Comparison of ENCODE assay signal across 8 mouse cellular contexts in genomic region chr5:124355425-124355959, GRCm38 (mm10). TPM values are rescaled to one million over a fixed set of nuclear protein-coding genes. Genes with fewer than 3 reads are reported as not detected.
DNase-seq lines count a peak whose midpoint lies in the region; ATAC-seq and TF ChIP-seq lines count a peak whose summit lies in the region.

No protein-coding gene starts in this region.

- no peak for TF ChIP-seq CTCF in ES-Bruce4 (IDR thresholded peaks at IDR 0.05; ENCODE audit: low read depth, low read length)
- no peak for TF ChIP-seq CTCF in liver, postnatal 0 days (IDR thresholded peaks at IDR 0.05; ENCODE audit: low read depth)

- peak overlapping the region; percentile 90 for H3K4me3 ChIP-seq in heart, embryonic 16.5 days (ENCODE audit: low read length)
- no peak overlapping the region for H3K4me3 ChIP-seq in ES-Bruce4 (ENCODE audit: low read depth, low read length)
- peak overlapping the region; percentile 76 for H3K4me3 ChIP-seq in forebrain, embryonic 16.5 days (replicated peaks; ENCODE audit: low read length)
- peak overlapping the region; percentile 97 for H3K4me3 ChIP-seq in liver, postnatal 0 days (ENCODE audit: low read depth, low read length)

- no peak for TF ChIP-seq POLR2A in ES-Bruce4 (IDR thresholded peaks at IDR 0.05; ENCODE audit: insufficient read depth, low read length)

- intact Hi-C loops in heart, postnatal 14 days (cut with DNase I): no loop called here

- H3K4me1 ChIP-seq in heart, embryonic 16.5 days (ENCODE audit: control insufficient read depth, insufficient read depth, low read length): peaks cover 23% of the 10 kb centered on the region
- no peaks in the 10 kb centered on the region for H3K4me1 ChIP-seq in ES-Bruce4 (ENCODE audit: control insufficient read depth, insufficient read depth, low read length)
- H3K4me1 ChIP-seq in forebrain, embryonic 16.5 days (replicated peaks; ENCODE audit: control insufficient read depth, insufficient read depth, low read length): peaks cover 25% of the 10 kb centered on the region
- H3K4me1 ChIP-seq in liver, postnatal 0 days (ENCODE audit: insufficient read depth): peaks cover 28% of the 10 kb centered on the region

- no peaks in the 10 kb centered on the region for H3K36me3 ChIP-seq in heart, embryonic 16.5 days (ENCODE audit: control insufficient read depth, insufficient read depth)
- H3K36me3 ChIP-seq in ES-Bruce4 (ENCODE audit: control insufficient read depth, insufficient read depth, low read length, poor library complexity, severe bottlenecking): no peaks in the 10 kb centered on the region
- H3K36me3 ChIP-seq in forebrain, embryonic 16.5 days (ENCODE audit: control insufficient read depth, insufficient read depth): no peaks in the 10 kb centered on the region
- H3K36me3 ChIP-seq in liver, postnatal 0 days (replicated peaks; ENCODE audit: insufficient read depth, low read length): no peaks in the 10 kb centered on the region

- peak overlapping the region; percentile 78 for H3K4me2 ChIP-seq in heart, embryonic 16.5 days (ENCODE audit: low read depth, low read length)
- H3K4me2 ChIP-seq in forebrain, embryonic 16.5 days (ENCODE audit: low read length): peak overlapping the region; percentile 65
- peak overlapping the region; percentile 75 for H3K4me2 ChIP-seq in liver, postnatal 0 days (ENCODE audit: low read depth, low read length)

- no peak for DNase-seq in heart, postnatal 14 days
- no peak for DNase-seq in liver, postnatal 0 days
- no peak for DNase-seq in left cerebral cortex, adult 9 months (ENCODE audit: low spot score in 2 of 2)
- DNase-seq in layer of hippocampus, postnatal 36 days: no peak

- ATAC-seq in heart, embryonic 16.5 days (replicated peaks; ENCODE audit: extremely low read depth, insufficient read depth, low FRiP score): no peak
- ATAC-seq in forebrain, embryonic 16.5 days: no peak
- no peak for ATAC-seq in liver, postnatal 0 days
- no peak for ATAC-seq in activated CD4-positive, CD25-positive, alpha-beta regulatory T cell, adult 4 months

- no peak overlapping the region for H3K27ac ChIP-seq in heart, embryonic 16.5 days (ENCODE audit: low read length)
- no peak overlapping the region for H3K27ac ChIP-seq in ES-Bruce4 (ENCODE audit: insufficient read depth, low read length)
- peak overlapping the region; percentile 89 for H3K27ac ChIP-seq in forebrain, embryonic 16.5 days (ENCODE audit: low read length)
- H3K27ac ChIP-seq in liver, postnatal 0 days (ENCODE audit: low read depth): no peak overlapping the region

- no peaks in the 10 kb centered on the region for H3K9me3 ChIP-seq in heart, embryonic 16.5 days (replicated peaks; ENCODE audit: control insufficient read depth, low read length)
- H3K9me3 ChIP-seq in ES-Bruce4 (replicated peaks; ENCODE audit: control insufficient read depth, insufficient read depth, low read length, poor library complexity, severe bottlenecking): no peaks in the 10 kb centered on the region
- no peaks in the 10 kb centered on the region for H3K9me3 ChIP-seq in forebrain, embryonic 16.5 days (ENCODE audit: control insufficient read depth, low read length)
- no peaks in the 10 kb centered on the region for H3K9me3 ChIP-seq in liver, postnatal 0 days (ENCODE audit: low read length)

- TF ChIP-seq EP300 in ES-Bruce4 (IDR thresholded peaks at IDR 0.05; ENCODE audit: insufficient read depth, low read depth, low read length): no peak
- TF ChIP-seq EP300 in liver, postnatal 0 days (IDR thresholded peaks at IDR 0.05; ENCODE audit: low read depth): no peak

- peak overlapping the region; percentile 99 for H3K9ac ChIP-seq in heart, embryonic 16.5 days (ENCODE audit: low read length)
- peak overlapping the region; percentile 99; the same call in 1 of the 2 replicates for H3K9ac ChIP-seq in ES-Bruce4 (ENCODE audit: low read depth, poor library complexity, severe bottlenecking)
- H3K9ac ChIP-seq in forebrain, embryonic 16.5 days (replicated peaks; ENCODE audit: low read depth, low read length): peak overlapping the region; percentile 93
- H3K9ac ChIP-seq in liver, postnatal 0 days (replicated peaks): peak overlapping the region; percentile 97; the same call in 1 of the 2 replicates

- H3K27me3 ChIP-seq in heart, embryonic 16.5 days (ENCODE audit: control insufficient read depth, insufficient read depth, low read length): no peaks in the 10 kb centered on the region
- no peaks in the 10 kb centered on the region for H3K27me3 ChIP-seq in ES-Bruce4 (ENCODE audit: control insufficient read depth, insufficient read depth, low read length, poor library complexity, severe bottlenecking)
- no peaks in the 10 kb centered on the region for H3K27me3 ChIP-seq in forebrain, embryonic 16.5 days (replicated peaks; ENCODE audit: control insufficient read depth, insufficient read depth, low read length)
- no peaks in the 10 kb centered on the region for H3K27me3 ChIP-seq in liver, postnatal 0 days (ENCODE audit: insufficient read depth, low read length)

- 7% methylated on average over 12 of the region's 12 CpGs for WGBS in heart, embryonic 16.5 days
- 0% methylated on average over 12 of the region's 12 CpGs for WGBS in forebrain, embryonic 16.5 days
- 9% methylated on average over 12 of the region's 12 CpGs for WGBS in liver, postnatal 0 days (ENCODE audit: insufficient replicate concordance)

RNA-seq across cellular contexts. Expression of gene Cdk2ap1, which starts 7.4 kb away (rescaled TPM):
- polyA plus RNA-seq in heart, embryonic 16.5 days (2015; fragmentation: Nextera tagmentation; extraction: Ambion mirVana): 14.6 and 19.6 TPM in 2 replicates
- total RNA-seq in heart, postnatal 14 days (2021): 100 to 1,000 TPM; 142 to 166 TPM
- 122 and 125 TPM in 2 replicates for polyA plus RNA-seq in ES-Bruce4 (2011; ENCODE audit: insufficient read depth, insufficient read length, low read depth, missing spikeins)
- 60.5 and 74.2 TPM in 2 replicates for polyA plus RNA-seq in forebrain, embryonic 16.5 days (2015; fragmentation: Nextera tagmentation; extraction: Ambion mirVana)
- 31.7 and 44.7 TPM in 2 replicates for polyA plus RNA-seq in liver, postnatal 0 days (2015; fragmentation: Nextera tagmentation; extraction: Ambion mirVana)
- polyA plus RNA-seq in activated CD4-positive, CD25-positive, alpha-beta regulatory T cell, adult 4 months (2017; shearing (Covaris generic)): 10 to 100 TPM; 18.4 to 20.1 TPM
- 10 to 100 TPM; 95.1 to 99.2 TPM for total RNA-seq in layer of hippocampus, postnatal 36 days (2021)

RNA-seq across cellular contexts. Expression of gene 2810006K23Rik, which starts 27.6 kb away (rescaled TPM):
- polyA plus RNA-seq in heart, embryonic 16.5 days (2015; fragmentation: Nextera tagmentation; extraction: Ambion mirVana): 18.5 and 20.3 TPM in 2 replicates
- total RNA-seq in heart, postnatal 14 days (2021): 10 to 100 TPM; 11.7 to 11.9 TPM
- 15.4 and 16.2 TPM in 2 replicates for polyA plus RNA-seq in ES-Bruce4 (2011; ENCODE audit: insufficient read depth, insufficient read length, low read depth, missing spikeins)
- polyA plus RNA-seq in forebrain, embryonic 16.5 days (2015; fragmentation: Nextera tagmentation; extraction: Ambion mirVana): 17.4 and 18.8 TPM in 2 replicates
- 4.5 and 4.9 TPM in 2 replicates for polyA plus RNA-seq in liver, postnatal 0 days (2015; fragmentation: Nextera tagmentation; extraction: Ambion mirVana)
- 10 to 100 TPM; 11.0 to 18.3 TPM for polyA plus RNA-seq in activated CD4-positive, CD25-positive, alpha-beta regulatory T cell, adult 4 months (2017; shearing (Covaris generic))
- 10 to 100 TPM; 15.5 to 16.6 TPM for total RNA-seq in layer of hippocampus, postnatal 36 days (2021)

RNA-seq across cellular contexts. Expression of gene Mphosph9, which starts 27.7 kb away (rescaled TPM):
- 8.7 and 10.5 TPM in 2 replicates for polyA plus RNA-seq in heart, embryonic 16.5 days (2015; fragmentation: Nextera tagmentation; extraction: Ambion mirVana)
- 1 to 10 TPM; 6.0 to 6.8 TPM for total RNA-seq in heart, postnatal 14 days (2021)
- 18.9 and 21.7 TPM in 2 replicates for polyA plus RNA-seq in ES-Bruce4 (2011; ENCODE audit: insufficient read depth, insufficient read length, low read depth, missing spikeins)
- 17.0 and 17.1 TPM in 2 replicates for polyA plus RNA-seq in forebrain, embryonic 16.5 days (2015; fragmentation: Nextera tagmentation; extraction: Ambion mirVana)
- polyA plus RNA-seq in liver, postnatal 0 days (2015; fragmentation: Nextera tagmentation; extraction: Ambion mirVana): 2.6 and 3.0 TPM in 2 replicates
- polyA plus RNA-seq in activated CD4-positive, CD25-positive, alpha-beta regulatory T cell, adult 4 months (2017; shearing (Covaris generic)): 10 to 100 TPM; 14.2 to 15.3 TPM
- total RNA-seq in layer of hippocampus, postnatal 36 days (2021): 10 to 100 TPM; 16.8 to 20.5 TPM
